Mouse (Mus musculus) thymus, postnatal 14 days (tissue): ENCODE measurements around the gene Ulk2.
"Not testable (repeated sequence)": the region's sequence is repeated elsewhere in the genome, so short reads cannot be mapped to it uniquely, and the experiment has no call there.

Experiments
- DNase-seq: peaks from one replicate; pipeline ENCODE4 v3.0.0; 2021

The Ulk2 gene

GRCm38 (mm10) chr11:61854988-61855411 lies at the start of gene Ulk2:
Ulk2 (minus strand) TSS chr11:61855073.
- DNase-seq, result peak; percentile 92

- DNase-seq, result peak; percentile 36
Measured at GRCm38 (mm10) chr11:61882183-61882582, 27.3 kb upstream of the Ulk2 start.

- DNase-seq, result no peak
Measured at GRCm38 (mm10) chr11:61879921-61880320, 25.0 kb upstream of the Ulk2 start.

- no peak for DNase-seq
Measured at GRCm38 (mm10) chr11:61871881-61872280, 17.0 kb upstream of the Ulk2 start.

- DNase-seq, result no peak
Measured at GRCm38 (mm10) chr11:61866856-61867255, 12.0 kb upstream of the Ulk2 start.

GRCm38 (mm10) chr11:61861781-61862547 lies 7.1 kb upstream of the Ulk2 start:
- DNase-seq, result no peak

- no peak for DNase-seq
Measured at GRCm38 (mm10) chr11:61859316-61859715, 4.4 kb upstream of the Ulk2 start.

- DNase-seq, result peak; percentile 15
Measured at GRCm38 (mm10) chr11:61855539-61855938, 666 bp upstream of the Ulk2 start.

GRCm38 (mm10) chr11:61854211-61854987 lies 474 bp downstream of the Ulk2 start:
- peak; percentile 89 for DNase-seq

GRCm38 (mm10) chr11:61853659-61854058 lies 1.2 kb downstream of the Ulk2 start:
- no peak for DNase-seq

- no peak for DNase-seq
Measured at GRCm38 (mm10) chr11:61852916-61853315, 2.0 kb downstream of the Ulk2 start.

GRCm38 (mm10) chr11:61851195-61851594 lies 3.7 kb downstream of the Ulk2 start:
- DNase-seq, result peak; percentile 35

GRCm38 (mm10) chr11:61840663-61841062 lies 14.2 kb downstream of the Ulk2 start:
- DNase-seq, result peak; percentile 20

GRCm38 (mm10) chr11:61839940-61840339 lies 14.9 kb downstream of the Ulk2 start:
- DNase-seq, result no peak

GRCm38 (mm10) chr11:61839182-61839581 lies 15.7 kb downstream of the Ulk2 start:
- no peak for DNase-seq

GRCm38 (mm10) chr11:61809793-61810192 lies 45.1 kb downstream of the Ulk2 start:
- no peak for DNase-seq

GRCm38 (mm10) chr11:61808551-61809117 lies 46.2 kb downstream of the Ulk2 start:
- DNase-seq, result no peak

GRCm38 (mm10) chr11:61793441-61793840 lies 61.4 kb downstream of the Ulk2 start:
- no peak for DNase-seq

- no peak for DNase-seq
Measured at GRCm38 (mm10) chr11:61788550-61788949, 66.3 kb downstream of the Ulk2 start.

- DNase-seq, result not testable (repeated sequence)
Measured at GRCm38 (mm10) chr11:61782526-61782925, 72.3 kb downstream of the Ulk2 start.

- DNase-seq, result no peak
Measured at GRCm38 (mm10) chr11:61774551-61775149, 80.2 kb downstream of the Ulk2 start.

- DNase-seq, result peak; percentile 100
Measured at GRCm38 (mm10) chr11:61761584-61762407, 93.1 kb downstream of the Ulk2 start, which contains the start of gene Prpsap2. Prpsap2 (minus strand) TSS chr11:61762088.
